Mouse (Mus musculus) C2C12 (cell line): ENCODE measurements around the gene C130026I21Rik.
"Not testable (repeated sequence)": the region's sequence is repeated elsewhere in the genome, so short reads cannot be mapped to it uniquely, and the experiment has no call there.

Experiments
- CEBPB ChIP-seq: IDR thresholded peaks from one replicate; pipeline ENCODE4 v1.6.1; 2011; ENCODE audit warnings: low read depth, mild to moderate bottlenecking, control low read depth, moderate library complexity
- CTCF ChIP-seq: IDR thresholded peaks from one replicate; pipeline ENCODE4 v1.5.1; 2011; ENCODE audit not compliant: control insufficient read depth, insufficient read depth, insufficient read length
- FOSL1 ChIP-seq: IDR thresholded peaks from one replicate; pipeline ENCODE4 v1.8.0; 2011; ENCODE audit warnings: mild to moderate bottlenecking, low read length; ENCODE audit not compliant: poor library complexity, insufficient read depth, severe bottlenecking
- MAX ChIP-seq: IDR thresholded peaks from one replicate; pipeline ENCODE4 v1.6.1; 2011; ENCODE audit warnings: mild to moderate bottlenecking, control low read depth
- MYOD1 ChIP-seq: IDR thresholded peaks from one replicate; pipeline ENCODE4 v1.6.1; 2011; ENCODE audit warnings: low read depth; ENCODE audit not compliant: control insufficient read depth, insufficient read length
- MYOG ChIP-seq: IDR thresholded peaks from one replicate; pipeline ENCODE4 v1.6.1; 2011; ENCODE audit not compliant: control insufficient read depth, insufficient read length; ENCODE audit errors: extremely low read depth
- USF1 ChIP-seq: IDR thresholded peaks from one replicate; pipeline ENCODE4 v1.6.1; 2011; ENCODE audit warnings: low read depth, mild to moderate bottlenecking, control low read depth, moderate library complexity

GRCm38 (mm10) chr1:85206531-85206930, 63.8 kb downstream of the C130026I21Rik start:
- TF ChIP-seq CTCF, MAX, CEBPB, FOSL1, MYOD1, USF1, MYOG: not testable (repeated sequence)
